Mouse (Mus musculus) liver, embryonic 14.5 days (tissue): ENCODE measurements at regions not wholly inside any gene's neighbourhood (a gene's known extent, or its start where the extent isn't known, plus 50 kb on each side); places are given as distances from the start of the nearest gene placed in this dataset.

Source experiments
- ATAC-seq: fragments of 200-750 bp; cut with Nextera tagmentation; 2 replicates; pipeline ENCODE4 v1.8.0; 2017; ENCODE audit warnings: moderate number of reproducible peaks, mild to moderate bottlenecking, moderate library complexity; ENCODE audit not compliant: insufficient read depth
- DNase-seq, 3 experiments: peaks; one replicate each; pipeline ENCODE4 v3.0.0-alpha.2; 2012 to 2013; ENCODE audit warnings: low read depth in 3 of 3, low spot score in 3 of 3
- H3K27ac ChIP-seq: fragments of 300-500 bp; sonication (generic); 2 replicates; pipeline ENCODE4 v1.5.1; 2014; ENCODE audit warnings: moderate library complexity, mild to moderate bottlenecking, control low read depth, inconsistent platforms
- H3K27me3 ChIP-seq: fragments of 300-500 bp; sonication (generic); 2 replicates; pipeline ENCODE4 v1.6.1; 2014; ENCODE audit warnings: mild to moderate bottlenecking, low read length, moderate library complexity; ENCODE audit not compliant: control insufficient read depth, insufficient read depth
- H3K36me3 ChIP-seq: fragments of 300-500 bp; sonication (generic); replicated peaks from 2 replicates; pipeline ENCODE4 v1.6.1; 2014; ENCODE audit warnings: low read depth; ENCODE audit not compliant: control insufficient read depth, insufficient read depth
- H3K4me1 ChIP-seq, 2 experiments: fragments of 200-500 bp in 1 of 2; fragments of 300-500 bp in 1 of 2; sonication (generic) in 1 of 2; replicated peaks; 2 replicates each; pipeline ENCODE4 v1.6.1; 2012 to 2014; ENCODE audit warnings: antibody characterized with exemption in 1 of 2, inconsistent platforms in 1 of 2, low read length in 1 of 2; ENCODE audit not compliant: control insufficient read depth in 2 of 2, insufficient read depth in 2 of 2
- H3K4me2 ChIP-seq: fragments of 300-500 bp; sonication (generic); 2 replicates; pipeline ENCODE4 v1.6.1; 2014; ENCODE audit warnings: low read depth, mild to moderate bottlenecking, control low read depth, moderate library complexity
- H3K4me3 ChIP-seq, 2 experiments: fragments of 200-500 bp in 1 of 2; fragments of 300-500 bp in 1 of 2; sonication (generic) in 1 of 2; 2 replicates each; pipeline ENCODE4 v1.5.1; 2012 to 2014; ENCODE audit warnings: low read depth in 2 of 2, low read length in 2 of 2, mild to moderate bottlenecking in 2 of 2, control low read depth in 1 of 2, inconsistent platforms in 1 of 2, moderate library complexity in 1 of 2; ENCODE audit not compliant: insufficient read depth in 1 of 2
- H3K9ac ChIP-seq: fragments of 300-500 bp; sonication (generic); replicated peaks from 2 replicates; pipeline ENCODE4 v1.6.1; 2014; ENCODE audit warnings: mild to moderate bottlenecking, control low read depth, moderate library complexity
- H3K9me3 ChIP-seq: fragments of 300-500 bp; sonication (generic); 2 replicates; pipeline ENCODE4 v1.6.1; 2016; ENCODE audit warnings: low read length, mixed read lengths; ENCODE audit not compliant: control insufficient read depth
- CTCF ChIP-seq: IDR thresholded peaks from 2 replicates; pipeline ENCODE4 v1.5.1; 2016; ENCODE audit warnings: antibody characterized with exemption, low read depth, control low read depth
- EP300 ChIP-seq: IDR thresholded peaks from 2 replicates; pipeline ENCODE4 v1.6.1; 2016; ENCODE audit warnings: antibody characterized with exemption, low read depth
- WGBS: fragments of 180-500 bp; shearing (Covaris S2); extraction: QIAGEN DNeasy Blood & Tissue Kit; methylation state at CpG from one replicate; pipeline ENCODE4 v1.1.7; 2014; ENCODE audit not compliant: insufficient replicate concordance; 5-methylcytosine and 5-hydroxymethylcytosine counted together

DNA sequence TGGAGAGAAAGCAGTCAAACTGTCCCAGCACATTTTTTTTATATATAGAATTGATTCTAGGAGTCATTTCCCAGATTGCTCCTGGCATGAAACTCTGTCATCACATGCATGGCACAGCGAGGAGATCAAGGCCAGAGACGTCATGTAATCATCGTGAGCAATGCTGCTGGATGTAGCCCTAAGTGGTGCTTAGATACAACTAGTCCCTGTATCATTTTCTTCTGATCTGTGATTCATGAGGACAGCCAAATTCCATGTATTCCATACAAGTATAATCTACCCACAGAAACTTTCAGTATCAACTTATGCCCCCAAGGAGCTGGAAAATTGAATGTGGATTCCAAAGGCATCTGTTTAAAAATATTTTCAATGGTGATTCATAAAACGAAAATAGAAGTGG is 87.6 kb upstream of the Prr30 start:
- Histone ChIP-seq H3K9me3 (no peaks in the 10 kb centered on the region), H3K27me3 (no peaks in the 10 kb centered on the region), H3K36me3 (no peaks in the 10 kb centered on the region), H3K4me2 (no peak overlapping the region), H3K4me3 (no peak overlapping the region), H3K4me1 (no peaks in the 10 kb centered on the region), H3K9ac (no peak overlapping the region), H3K27ac (no peak overlapping the region)
- WGBS = 57% methylated on average over 4 of the region's 4 CpGs
- ATAC-seq (no peak), DNase-seq (no peak)
- TF ChIP-seq EP300 = no peak
- TF ChIP-seq CTCF = no peak

DNA sequence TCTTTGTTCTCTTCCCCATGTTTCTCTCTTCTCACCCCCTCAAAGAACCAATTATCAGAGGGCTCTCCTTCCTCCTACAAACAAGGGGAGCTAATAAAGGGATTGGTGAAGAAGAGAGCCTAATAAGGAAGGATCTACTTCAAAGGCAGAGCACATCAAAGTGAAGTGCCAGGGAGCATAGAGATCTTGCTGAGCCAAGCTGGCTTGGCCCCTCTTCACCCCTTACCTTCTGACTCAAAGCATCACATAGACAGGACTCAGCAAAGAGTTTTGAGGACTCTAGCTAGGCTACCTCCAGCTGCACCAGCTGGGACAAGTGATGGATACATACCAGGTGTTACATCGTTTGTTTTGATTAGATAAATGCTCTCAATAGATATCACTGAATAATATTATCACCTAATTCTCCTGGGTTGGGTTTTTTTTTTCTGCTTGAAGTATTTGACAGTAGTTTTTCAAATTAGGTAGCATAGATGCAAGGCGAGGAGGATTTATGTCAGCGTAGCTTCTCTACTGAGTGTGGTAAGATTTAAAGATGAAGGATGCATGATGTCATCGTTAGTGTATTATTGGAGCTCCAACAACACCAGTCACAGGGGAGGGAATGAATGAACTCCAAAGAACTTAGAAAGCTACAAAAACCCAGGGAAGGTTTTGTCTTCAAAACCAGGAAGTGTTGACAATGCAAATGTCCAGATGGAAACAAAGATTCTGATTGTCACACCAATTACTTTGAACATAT is 69.1 kb upstream of the Prr30 start:
- no peak overlapping the region for H3K4me2 ChIP-seq
- DNase-seq (no peak), ATAC-seq (no peak)
- H3K27me3 ChIP-seq = no peaks in the 10 kb centered on the region
- no peak overlapping the region for H3K27ac ChIP-seq
- H3K9me3 ChIP-seq = no peaks in the 10 kb centered on the region
- no peak overlapping the region for H3K4me3 ChIP-seq
- TF ChIP-seq CTCF (no peak), EP300 (no peak)
- H3K4me1 ChIP-seq = no peaks in the 10 kb centered on the region
- WGBS = 30% methylated on average over 4 of the region's 4 CpGs
- H3K36me3 ChIP-seq = no peaks in the 10 kb centered on the region
- H3K9ac ChIP-seq = no peak overlapping the region

GRCm38 (mm10) chr14:101267536-101267935 is 67.4 kb upstream of the Prr30 start:
- DNase-seq (no peak), ATAC-seq (no peak)
- 45% methylated on average over 2 of the region's 2 CpGs for WGBS
- H3K4me1 ChIP-seq = no peaks in the 10 kb centered on the region
- H3K27me3 ChIP-seq = no peaks in the 10 kb centered on the region
- no peaks in the 10 kb centered on the region for H3K36me3 ChIP-seq
- no peak for TF ChIP-seq EP300
- TF ChIP-seq CTCF = no peak
- H3K9me3 ChIP-seq = no peaks in the 10 kb centered on the region
- H3K4me2 ChIP-seq = no peak overlapping the region
- H3K4me3 ChIP-seq = no peak overlapping the region
- no peak overlapping the region for H3K27ac ChIP-seq
- H3K9ac ChIP-seq = no peak overlapping the region
